Mouse (Mus musculus) ES-Bruce4 (cell line): ENCODE results near the gene Swap70.

Source experiments
- CTCF ChIP-seq: IDR thresholded peaks from one replicate; pipeline ENCODE4 v1.8.1; 2011; ENCODE audit warnings: low read depth, low read length
- EP300 ChIP-seq: IDR thresholded peaks from 2 replicates; pipeline ENCODE4 v1.6.1; 2011; ENCODE audit warnings: low read depth, low read length; ENCODE audit not compliant: insufficient read depth
- POLR2A ChIP-seq: IDR thresholded peaks from one replicate; pipeline ENCODE4 v1.8.1; 2011; ENCODE audit warnings: low read length; ENCODE audit not compliant: insufficient read depth

DNA sequence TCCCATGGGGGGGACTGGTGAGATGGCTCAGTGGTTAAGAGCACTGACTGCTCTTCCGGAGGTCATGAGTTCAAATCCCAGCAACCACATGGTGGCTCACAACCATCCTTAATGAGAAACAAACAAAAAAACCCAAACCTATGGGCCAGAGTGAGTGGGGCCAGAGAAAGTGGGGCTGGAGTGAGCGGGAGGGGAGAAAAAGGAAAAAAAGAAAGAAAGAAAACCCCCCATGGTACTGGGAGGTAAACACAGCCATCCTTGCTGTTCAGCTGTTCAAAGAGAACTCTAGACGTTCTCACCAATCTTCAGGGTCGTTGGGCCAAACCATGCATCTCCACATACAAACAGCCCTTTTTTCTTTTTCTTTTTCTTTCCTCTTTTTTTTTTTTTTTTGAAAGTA is 18.1 kb downstream of the Swap70 start:
- TF ChIP-seq EP300 (no peak), CTCF (no peak), POLR2A (no peak)
